Mouse (Mus musculus): ENCODE data around the gene Tent4a.

The Tent4a gene

DNA sequence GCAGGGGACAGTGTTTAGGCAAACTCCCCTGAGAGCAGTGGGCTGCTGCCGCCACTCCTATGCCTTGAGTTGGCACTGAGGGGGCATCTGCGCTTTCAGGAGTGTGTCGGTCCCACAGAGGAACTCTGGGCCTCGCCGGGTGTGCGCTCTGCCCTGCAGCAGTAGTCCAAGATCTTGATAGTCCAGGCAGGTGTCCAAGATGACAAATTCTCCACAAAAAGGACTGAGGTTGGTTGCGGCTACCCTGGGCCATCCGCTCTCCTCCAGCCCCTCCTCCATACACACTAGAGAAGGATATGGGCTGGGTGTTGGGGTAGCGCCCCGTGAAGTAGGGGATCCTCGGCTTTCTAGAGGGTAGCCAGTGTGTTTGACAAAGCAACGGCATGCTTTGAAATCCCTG lies 9.2 kb upstream of the Tent4a start:
- no peak for DNase-seq

GRCm38 (mm10) chr13:69542571-69543352 lies 8.3 kb upstream of the Tent4a start:
- DNase-seq = no peak

DNA sequence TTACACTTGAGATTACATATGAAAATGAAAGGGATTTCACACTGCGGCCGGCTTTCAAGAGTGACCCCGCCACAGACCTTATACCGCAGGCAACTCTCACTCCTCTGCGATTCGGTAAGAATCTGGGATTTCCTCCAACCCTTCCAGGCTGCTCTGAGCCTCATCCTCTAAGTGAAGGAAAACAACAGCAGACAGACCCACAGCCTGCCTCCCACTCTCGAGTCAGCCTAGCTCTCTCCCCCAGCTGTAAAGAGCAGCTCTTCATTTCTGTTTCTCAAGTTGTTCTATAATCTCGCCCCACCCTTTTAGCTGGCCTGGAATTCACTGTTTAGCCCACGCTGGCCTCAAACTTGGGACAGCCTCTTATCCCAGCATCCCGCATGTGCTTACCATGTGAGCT lies 7.4 kb upstream of the Tent4a start:
- no peak for DNase-seq

DNA sequence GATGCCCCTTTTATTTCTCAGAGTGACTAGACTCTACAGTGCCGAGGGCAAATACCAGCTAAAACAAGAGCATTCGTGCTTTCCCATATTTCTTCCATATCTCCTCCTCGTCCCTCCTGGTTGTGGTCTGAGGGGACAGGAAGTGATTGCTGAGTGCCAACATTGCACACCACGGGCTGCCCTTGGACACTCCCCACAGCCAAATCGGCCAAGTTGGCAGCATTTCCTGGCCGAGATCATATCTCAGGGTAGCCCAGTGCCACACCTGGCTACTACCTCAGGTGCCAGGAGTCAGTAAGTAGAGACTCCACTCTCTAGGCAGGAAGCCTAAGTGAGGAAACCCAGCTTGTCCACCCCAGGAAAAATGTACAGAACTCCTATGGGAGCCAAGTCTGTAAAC lies 6.8 kb upstream of the Tent4a start:
- no peak for DNase-seq

GRCm38 (mm10) chr13:69538327-69538726 lies 3.9 kb upstream of the Tent4a start:
- peak; percentile 43 for DNase-seq

DNA sequence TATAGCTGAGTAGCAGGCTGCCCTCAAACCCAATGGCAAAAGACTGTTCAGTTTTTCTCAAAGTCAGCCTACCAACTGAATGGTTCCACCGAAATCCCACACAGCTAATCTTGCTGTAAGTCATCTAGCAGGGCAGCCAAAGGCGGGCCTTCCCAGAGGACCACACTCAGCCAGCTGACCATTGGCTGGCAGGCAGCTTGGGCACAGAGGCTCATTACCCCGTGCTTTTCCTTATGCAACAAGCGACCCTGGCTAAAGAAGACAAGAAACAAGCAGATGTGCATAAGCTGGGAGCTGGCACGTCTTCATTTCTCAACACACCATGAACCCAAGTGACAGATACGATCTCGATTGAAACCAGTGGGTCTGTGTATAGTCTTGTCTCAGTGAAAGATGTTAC lies 2.9 kb upstream of the Tent4a start:
- no peak for DNase-seq

GRCm38 (mm10) chr13:69536021-69536420 lies 1.6 kb upstream of the Tent4a start:
- no peak for DNase-seq

GRCm38 (mm10) chr13:69534654-69535551 lies 486 bp upstream of the Tent4a start:
- DNase-seq = peak; percentile 98

- DNase-seq = peak; percentile 62
These were observed 748 bp downstream of the Tent4a start, which contains the start of gene Nsun2 for GRCm38 (mm10) chr13:69533405-69534333. Nsun2 (plus strand) TSS chr13:69533746.

DNA sequence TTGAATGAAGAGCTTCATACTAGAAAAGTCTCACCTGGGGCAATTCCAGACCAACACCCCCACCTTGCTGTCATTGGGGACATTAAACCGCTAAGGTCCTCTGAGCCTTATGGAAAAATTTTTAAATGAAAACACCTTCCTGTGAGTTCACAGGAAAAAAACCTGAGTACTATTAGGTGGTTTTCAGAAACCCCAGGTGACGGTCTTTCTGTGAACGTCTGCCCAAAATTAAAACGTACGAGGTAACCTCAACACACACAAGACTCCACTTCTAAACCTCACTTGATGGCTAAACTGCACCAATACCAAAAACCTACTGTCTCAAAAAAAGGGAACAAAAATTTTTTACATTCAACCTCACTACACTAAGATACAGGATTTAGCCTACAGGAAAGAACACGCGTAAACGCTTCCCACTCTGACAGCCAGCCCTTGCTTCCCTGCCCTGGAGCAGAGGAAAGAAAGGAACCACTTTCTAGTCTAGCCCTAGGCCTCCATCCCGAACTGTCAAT lies 1.5 kb downstream of the Tent4a start:
- no peak for DNase-seq

DNA sequence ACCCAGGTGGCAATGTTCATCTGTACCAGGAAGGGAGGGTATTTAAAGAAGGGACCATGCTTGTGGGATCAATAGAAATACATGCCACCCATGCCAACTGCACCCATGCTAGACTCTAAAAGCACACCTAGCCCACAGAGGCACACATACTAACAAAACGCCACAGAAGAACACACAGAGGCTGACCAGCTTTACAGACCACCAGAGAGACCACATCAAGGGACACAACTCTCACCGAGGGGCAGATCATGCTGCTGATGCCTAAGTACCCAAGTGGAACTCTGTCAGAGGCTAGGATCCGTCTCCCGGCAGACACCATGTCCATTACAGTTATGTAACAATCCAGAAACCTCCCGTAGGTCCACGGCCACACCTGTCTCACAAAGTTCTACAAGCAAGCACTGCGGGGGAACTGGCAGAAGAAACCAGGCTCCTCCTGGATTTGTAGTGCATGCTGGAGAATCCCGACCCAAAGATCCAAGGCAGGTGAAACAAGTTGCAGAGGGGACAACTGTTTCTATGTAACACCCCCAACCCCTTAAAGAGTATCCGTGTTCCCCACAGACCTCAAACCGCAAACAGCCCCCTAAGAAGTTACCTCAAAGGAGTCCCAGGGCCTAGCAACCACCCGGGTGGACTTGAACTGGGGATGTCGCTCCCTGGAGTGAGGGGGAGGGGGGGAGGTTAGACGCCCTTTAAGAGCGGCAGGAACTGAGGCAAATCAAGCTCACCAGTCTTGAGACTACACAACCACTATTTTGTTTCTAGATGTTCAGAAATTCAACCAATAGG lies 2.1 kb downstream of the Tent4a start:
- no peak for DNase-seq

GRCm38 (mm10) chr13:69531431-69531830 lies 3.0 kb downstream of the Tent4a start:
- no peak for DNase-seq

- DNase-seq = no peak
These were observed 3.5 kb downstream of the Tent4a start for GRCm38 (mm10) chr13:69530951-69531350.

DNA sequence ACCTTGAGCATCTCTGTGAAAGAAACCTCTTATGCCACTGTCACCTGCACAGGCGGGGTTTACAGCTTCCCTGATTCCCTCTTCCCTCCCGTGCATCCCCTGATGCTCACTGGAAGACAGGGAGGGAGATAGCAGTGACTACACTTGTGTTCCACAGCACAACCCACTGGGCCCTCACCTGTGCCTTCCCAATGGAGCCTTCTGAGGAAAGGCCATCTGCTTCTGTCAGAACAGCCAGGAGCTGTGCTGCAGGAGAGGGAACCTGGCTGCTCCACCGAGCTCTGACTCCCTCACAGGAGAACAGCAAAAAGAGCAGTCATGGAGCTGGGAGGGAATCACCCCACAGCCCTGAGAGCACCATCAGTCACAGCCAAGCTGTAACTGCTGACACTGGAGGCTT lies 4.3 kb downstream of the Tent4a start:
- DNase-seq = no peak

GRCm38 (mm10) chr13:69528531-69528930 lies 5.9 kb downstream of the Tent4a start:
- no peak for DNase-seq

DNA sequence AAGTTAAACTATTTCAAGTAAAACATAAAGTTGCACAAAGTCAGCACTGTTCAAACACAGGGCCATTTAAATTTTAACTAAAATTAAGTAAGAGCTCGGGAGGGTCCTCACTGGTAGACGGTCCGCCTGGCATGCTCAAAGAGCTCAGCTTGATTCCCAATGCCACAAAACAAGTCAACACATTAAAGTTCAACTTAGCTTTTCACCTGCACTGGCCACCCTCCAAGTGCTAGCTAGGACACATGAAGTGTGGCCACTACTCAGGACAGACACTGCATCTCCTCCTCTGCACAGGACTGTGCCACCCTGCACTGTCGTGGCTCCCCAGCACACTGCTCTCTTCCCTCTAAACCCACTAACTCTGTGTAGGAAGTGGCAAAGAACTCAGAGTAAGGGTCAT lies 8.6 kb downstream of the Tent4a start:
- DNase-seq = no peak

DNA sequence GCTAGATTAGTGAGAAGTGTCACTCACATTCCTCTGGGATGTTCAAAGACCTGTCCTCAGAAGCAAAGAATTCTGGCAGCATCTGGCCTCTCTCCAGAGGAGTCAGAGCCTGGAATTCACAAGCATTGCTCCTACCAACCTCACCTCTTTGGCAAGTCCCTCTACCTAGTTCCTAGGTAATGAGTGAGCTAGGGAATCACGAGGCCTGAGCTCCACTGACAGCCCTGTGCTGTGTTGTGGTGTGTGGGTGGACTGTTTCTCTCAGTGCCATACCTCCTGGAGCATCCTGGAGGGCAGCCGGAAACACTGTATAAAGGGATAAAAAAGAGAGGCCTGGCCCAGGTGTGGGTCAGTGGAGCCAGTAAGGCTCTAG lies 10.3 kb downstream of the Tent4a start:
- no peak for DNase-seq

GRCm38 (mm10) chr13:69523444-69524157 lies 10.8 kb downstream of the Tent4a start:
- DNase-seq = no peak

DNA sequence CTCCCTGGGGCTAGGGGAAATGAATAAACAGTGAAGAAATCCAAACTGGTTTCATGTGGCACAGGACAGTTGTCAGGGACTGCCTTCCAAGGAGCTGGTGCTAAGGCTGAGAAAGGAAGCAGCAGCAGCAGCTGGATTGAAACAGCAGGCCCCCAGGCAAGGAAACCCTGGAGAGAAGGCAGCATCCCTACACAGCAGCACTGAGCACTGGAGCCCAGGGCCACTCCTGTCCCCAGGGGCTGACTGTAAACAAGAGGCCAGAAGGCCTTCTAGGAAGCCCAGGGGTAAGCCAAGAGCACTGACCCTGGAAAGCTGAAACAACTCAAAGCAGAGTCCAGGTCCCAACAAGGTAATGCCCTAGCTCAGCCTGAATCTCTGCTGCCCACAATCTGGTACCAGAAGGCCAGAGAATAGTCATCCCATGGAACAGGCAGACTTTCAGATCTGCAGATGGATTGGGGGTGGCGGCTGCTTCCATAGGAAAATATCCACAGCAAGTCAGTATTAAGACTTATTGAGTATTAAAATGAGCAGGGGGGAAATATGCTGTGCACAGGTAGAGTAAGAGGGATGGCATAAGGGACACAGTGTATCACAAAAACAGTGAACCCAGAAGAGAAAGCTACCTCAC lies 12.1 kb downstream of the Tent4a start:
- no peak for DNase-seq

- DNase-seq = no peak
These were observed 15.3 kb downstream of the Tent4a start for GRCm38 (mm10) chr13:69519137-69519536.

GRCm38 (mm10) chr13:69517445-69517844 lies 17.0 kb downstream of the Tent4a start:
- DNase-seq = peak; percentile 51
